Mouse (Mus musculus): ENCODE results near the gene Gclm. TPM values are rescaled to one million over a fixed set of nuclear protein-coding genes. Genes with fewer than 3 reads are reported as not detected.

Gclm gene
- total RNA-seq, 2 experiments from 2014 or later = 62.6 to 79.5 TPM

- intact Hi-C loops (cut with DNase I) = loop anchor here (10.0 kb wide), 1 partner anchor 468 kb away; no protein-coding TSS in a partner anchor
- DNase-seq (ENCODE audit: low spot score in 2 of 2) = no peak
Observed at GRCm38 (mm10) chr3:122316621-122317020, 71.3 kb downstream of the Gclm start.

GRCm38 (mm10) chr3:122317339-122317738, 72.0 kb downstream of the Gclm start:
- intact Hi-C loops (cut with DNase I) = loop anchor here (10.0 kb wide), 1 partner anchor 467 kb away; no protein-coding TSS in a partner anchor
- DNase-seq (ENCODE audit: low spot score in 2 of 2) = peak in 1 of 2 experiments; percentile 37

Small RNA genes lying within 50 kb of the gene (microRNA-seq; reads per million reads assigned to microRNA genes)
- gene Gm22903 = 0 reads per million in 2 experiments
- 1,714 to 2,439 reads per million in 2 experiments for gene Mir760

Other genes starting within 250 kb of the Gclm start
- 1 to 10 TPM; 2.8 to 3.4 TPM for gene Abca4, start 201.1 kb upstream of the Gclm start, total RNA-seq (2021)
- gene Dnttip2, start 28.8 kb downstream of the Gclm start, total RNA-seq (2021) = 10 to 100 TPM; 27.1 to 30.3 TPM
- gene Bcar3, start 48.6 kb downstream of the Gclm start, total RNA-seq (2021) = 10 to 100 TPM; 16.1 TPM

All from left cerebral cortex, postnatal 25 days (tissue).